Mouse (Mus musculus) kidney, postnatal 4 days (tissue): Measurements from ENCODE around the gene D8Ertd738e.
A peak's percentile ranks its signal among the peaks of the same experiment; 100 is the strongest.

Source experiments
- DNase-seq, 2 experiments: peaks; one replicate each; pipeline ENCODE4 v3.0.0; 2021; ENCODE audit warnings: mixed read lengths in 2 of 2

D8Ertd738e gene

GRCm38 (mm10) chr8:84249257-84250170 is at the start of gene D8Ertd738e:
Gene D8Ertd738e, minus strand, starts transcription at chr8:84249719.
- DNase-seq = peak; percentile 88 to 93

- no peak for DNase-seq
Observed at GRCm38 (mm10) chr8:84297029-84297785, 47.7 kb upstream of the D8Ertd738e start.

- peak; percentile 73 to 79 for DNase-seq
Observed at GRCm38 (mm10) chr8:84291688-84292087, 42.2 kb upstream of the D8Ertd738e start.

- no peak for DNase-seq
Observed at GRCm38 (mm10) chr8:84291086-84291485, 41.6 kb upstream of the D8Ertd738e start.

- DNase-seq = peak; percentile 45 to 56
Observed at GRCm38 (mm10) chr8:84288892-84289291, 39.4 kb upstream of the D8Ertd738e start.

GRCm38 (mm10) chr8:84285665-84286064 is 36.1 kb upstream of the D8Ertd738e start:
- peak; percentile 67 to 75 for DNase-seq

GRCm38 (mm10) chr8:84284608-84285063 is 35.1 kb upstream of the D8Ertd738e start:
- peak; percentile 56 to 74 for DNase-seq

- DNase-seq = no peak
Observed at GRCm38 (mm10) chr8:84280777-84281176, 31.3 kb upstream of the D8Ertd738e start.

- no peak for DNase-seq
Observed at GRCm38 (mm10) chr8:84276447-84276846, 26.9 kb upstream of the D8Ertd738e start.

GRCm38 (mm10) chr8:84273968-84274367 is 24.4 kb upstream of the D8Ertd738e start:
- DNase-seq = no peak

- no peak for DNase-seq
Observed at GRCm38 (mm10) chr8:84272302-84272701, 22.8 kb upstream of the D8Ertd738e start.

- peak; percentile 100 for DNase-seq
Observed at GRCm38 (mm10) chr8:84269950-84270773, 20.6 kb upstream of the D8Ertd738e start, which contains the start of gene Ccdc130. Gene Ccdc130, minus strand, starts transcription at chr8:84270380.

GRCm38 (mm10) chr8:84261098-84261497 is 11.6 kb upstream of the D8Ertd738e start:
- DNase-seq = no peak

- peak; percentile 87 to 93 for DNase-seq
Observed at GRCm38 (mm10) chr8:84256822-84257610, 7.5 kb upstream of the D8Ertd738e start, which contains the start of gene Mri1. Gene Mri1, minus strand, starts transcription at chr8:84257326.

- DNase-seq = no peak
Observed at GRCm38 (mm10) chr8:84256458-84256821, 6.9 kb upstream of the D8Ertd738e start.

GRCm38 (mm10) chr8:84255858-84256257 is 6.3 kb upstream of the D8Ertd738e start:
- no peak for DNase-seq

GRCm38 (mm10) chr8:84241821-84242220 is 7.7 kb downstream of the D8Ertd738e start:
- peak in 1 of 2 experiments; percentile 23 for DNase-seq

GRCm38 (mm10) chr8:84241167-84241566 is 8.4 kb downstream of the D8Ertd738e start:
- no peak for DNase-seq

GRCm38 (mm10) chr8:84237542-84238229 is 11.8 kb downstream of the D8Ertd738e start:
- peak in 1 of 2 experiments; percentile 14 for DNase-seq

GRCm38 (mm10) chr8:84236998-84237473 is 12.5 kb downstream of the D8Ertd738e start, which contains the start of gene Zswim4:
Gene Zswim4, minus strand, starts transcription at chr8:84237055.
- peak; percentile 97 to 98 for DNase-seq
